Mouse (Mus musculus) activated CD4-positive, CD25-positive, alpha-beta regulatory T cell, adult 9 weeks (primary cell): Measurements from ENCODE around the gene Ampd1. TPM values are rescaled to one million over a fixed set of nuclear protein-coding genes. Genes with fewer than 3 reads are reported as not detected.

Experiments used
- polyA plus RNA-seq: library from polyadenylated mRNA; unstranded; fragments of 100-300 nt; shearing (Covaris generic); gene quantifications from one replicate; pipeline ENCODE4 v1.2.1, GENCODE M21; 2017

The Ampd1 gene
- polyA plus RNA-seq: 2.4 TPM

GRCm38 (mm10) chr3:103073771-103074170 lies at the start of gene Ampd1:
TSS of gene Ampd1 (plus strand) at chr3:103074014.

GRCm38 (mm10) chr3:103058207-103059157 lies 15.3 kb upstream of the Ampd1 start, which contains the start of gene Nras:
TSS of gene Nras (plus strand) at chr3:103058285.

GRCm38 (mm10) chr3:103102454-103103390 lies 28.9 kb downstream of the Ampd1 start, which contains the start of gene Dennd2c:
TSS of gene Dennd2c (plus strand) at chr3:103102604.

Other genes with a start within 250 kb of the Ampd1 start
- not detected for gene Sycp1, start 137.9 kb upstream of the Ampd1 start, polyA plus RNA-seq
- not detected for gene Nr1h5, start 109.9 kb upstream of the Ampd1 start, polyA plus RNA-seq
- gene Sike1, start 78.3 kb upstream of the Ampd1 start, polyA plus RNA-seq: 47.9 TPM
- 335 TPM for gene Csde1, start 53.6 kb upstream of the Ampd1 start, polyA plus RNA-seq
- gene Nras, start 15.7 kb upstream of the Ampd1 start, polyA plus RNA-seq: 64.9 TPM
- 1.9 TPM for gene Dennd2c, start 28.6 kb downstream of the Ampd1 start, polyA plus RNA-seq
- gene Bcas2, start 97.6 kb downstream of the Ampd1 start, polyA plus RNA-seq: 154 TPM
- 20.9 TPM for gene Trim33, start 205.3 kb downstream of the Ampd1 start, polyA plus RNA-seq